Mouse (Mus musculus): ENCODE measurements around the gene Col8a1. TPM values are rescaled to one million over a fixed set of nuclear protein-coding genes. Genes with fewer than 3 reads are reported as not detected.

Col8a1 gene
- polyA plus RNA-seq, 1 experiment from 2014 or later, result 0.41 TPM

GRCm38 (mm10) chr16:57718982-57719381 lies 35.6 kb downstream of the Col8a1 start:
- Histone ChIP-seq H3K27ac (ENCODE audit: low read depth, low read length) (no peak overlapping the region), H3K9ac (ENCODE audit: low read depth, low read length) (no peak overlapping the region), H3K9me3 (ENCODE audit: control insufficient read depth, low read length) (no peaks in the 10 kb centered on the region), H3K4me3 (ENCODE audit: low read depth, low read length) (no peak overlapping the region), H3K4me2 (no peak overlapping the region), H3K36me3 (ENCODE audit: control insufficient read depth, insufficient read depth, low read length) (no peaks in the 10 kb centered on the region), H3K27me3 (replicated peaks; ENCODE audit: control insufficient read depth, insufficient read depth, low read length) (no peaks in the 10 kb centered on the region), H3K4me1 (replicated peaks; ENCODE audit: control insufficient read depth, insufficient read depth, low read length) (no peaks in the 10 kb centered on the region)
- no peak for DNase-seq (ENCODE audit: low spot score)
- no peak for ATAC-seq (replicated peaks; ENCODE audit: low FRiP score)
- WGBS, result 68% methylated on average over 2 of the region's 2 CpGs

- 84% methylated on average over 5 of the region's 5 CpGs for WGBS
- H3K9ac ChIP-seq (ENCODE audit: low read depth, low read length), result no peak overlapping the region
- no peak for ATAC-seq (replicated peaks; ENCODE audit: low FRiP score)
- no peak overlapping the region for H3K4me3 ChIP-seq (ENCODE audit: low read depth, low read length)
- H3K27me3 ChIP-seq (replicated peaks; ENCODE audit: control insufficient read depth, insufficient read depth, low read length), result no peaks in the 10 kb centered on the region
- H3K4me2 ChIP-seq, result no peak overlapping the region
- no peak for DNase-seq (ENCODE audit: low spot score)
- H3K4me1 ChIP-seq (replicated peaks; ENCODE audit: control insufficient read depth, insufficient read depth, low read length), result no peaks in the 10 kb centered on the region
- H3K36me3 ChIP-seq (ENCODE audit: control insufficient read depth, insufficient read depth, low read length), result no peaks in the 10 kb centered on the region
- H3K27ac ChIP-seq (ENCODE audit: low read depth, low read length), result no peak overlapping the region
- no peaks in the 10 kb centered on the region for H3K9me3 ChIP-seq (ENCODE audit: control insufficient read depth, low read length)
These were observed 55.8 kb downstream of the Col8a1 start for GRCm38 (mm10) chr16:57698733-57699132.

- DNase-seq (ENCODE audit: low spot score), result no peak
These were observed 59.8 kb downstream of the Col8a1 start for GRCm38 (mm10) chr16:57694694-57695093.

GRCm38 (mm10) chr16:57693906-57694522 lies 60.5 kb downstream of the Col8a1 start:
- 80% methylated on average over 2 of the region's 2 CpGs for WGBS
- ATAC-seq (replicated peaks; ENCODE audit: low FRiP score), result no peak

More at GRCm38 (mm10) chr16:57694694-57695093, 59.8 kb downstream of the Col8a1 start:
- no peak overlapping the region for H3K4me2 ChIP-seq
- no peaks in the 10 kb centered on the region for H3K36me3 ChIP-seq (ENCODE audit: control insufficient read depth, insufficient read depth, low read length)
- no peak overlapping the region for H3K27ac ChIP-seq (ENCODE audit: low read depth, low read length)
- no peak overlapping the region for H3K4me3 ChIP-seq (ENCODE audit: low read depth, low read length)
- H3K4me1 ChIP-seq (replicated peaks; ENCODE audit: control insufficient read depth, insufficient read depth, low read length), result no peaks in the 10 kb centered on the region
- ATAC-seq (replicated peaks; ENCODE audit: low FRiP score), result no peak
- no peak overlapping the region for H3K9ac ChIP-seq (ENCODE audit: low read depth, low read length)
- 59% methylated on average over 1 of the region's 1 CpGs for WGBS
- no peaks in the 10 kb centered on the region for H3K9me3 ChIP-seq (ENCODE audit: control insufficient read depth, low read length)
- no peaks in the 10 kb centered on the region for H3K27me3 ChIP-seq (replicated peaks; ENCODE audit: control insufficient read depth, insufficient read depth, low read length)

GRCm38 (mm10) chr16:57685790-57686399 lies 68.6 kb downstream of the Col8a1 start:
- ATAC-seq (replicated peaks; ENCODE audit: low FRiP score), result no peak
- Histone ChIP-seq H3K4me2 (no peak overlapping the region), H3K27me3 (replicated peaks; ENCODE audit: control insufficient read depth, insufficient read depth, low read length) (no peaks in the 10 kb centered on the region), H3K9me3 (ENCODE audit: control insufficient read depth, low read length) (no peaks in the 10 kb centered on the region), H3K36me3 (ENCODE audit: control insufficient read depth, insufficient read depth, low read length) (no peaks in the 10 kb centered on the region), H3K27ac (ENCODE audit: low read depth, low read length) (no peak overlapping the region), H3K4me3 (ENCODE audit: low read depth, low read length) (no peak overlapping the region), H3K4me1 (replicated peaks; ENCODE audit: control insufficient read depth, insufficient read depth, low read length) (no peaks in the 10 kb centered on the region), H3K9ac (ENCODE audit: low read depth, low read length) (no peak overlapping the region)
- no peak for DNase-seq (ENCODE audit: low spot score)
- 64% methylated on average over 5 of the region's 5 CpGs for WGBS

More at GRCm38 (mm10) chr16:57693906-57694522, 60.5 kb downstream of the Col8a1 start:
- no peaks in the 10 kb centered on the region for H3K4me1 ChIP-seq (replicated peaks; ENCODE audit: control insufficient read depth, insufficient read depth, low read length)
- H3K36me3 ChIP-seq (ENCODE audit: control insufficient read depth, insufficient read depth, low read length), result no peaks in the 10 kb centered on the region
- H3K27me3 ChIP-seq (replicated peaks; ENCODE audit: control insufficient read depth, insufficient read depth, low read length), result no peaks in the 10 kb centered on the region
- no peak overlapping the region for H3K27ac ChIP-seq (ENCODE audit: low read depth, low read length)
- H3K9ac ChIP-seq (ENCODE audit: low read depth, low read length), result no peak overlapping the region
- no peak overlapping the region for H3K4me2 ChIP-seq
- DNase-seq (ENCODE audit: low spot score), result no peak
- no peaks in the 10 kb centered on the region for H3K9me3 ChIP-seq (ENCODE audit: control insufficient read depth, low read length)
- no peak overlapping the region for H3K4me3 ChIP-seq (ENCODE audit: low read depth, low read length)

- no peak overlapping the region for H3K4me2 ChIP-seq
- H3K36me3 ChIP-seq (ENCODE audit: control insufficient read depth, insufficient read depth, low read length), result no peaks in the 10 kb centered on the region
- no peak overlapping the region for H3K27ac ChIP-seq (ENCODE audit: low read depth, low read length)
- no peaks in the 10 kb centered on the region for H3K4me1 ChIP-seq (replicated peaks; ENCODE audit: control insufficient read depth, insufficient read depth, low read length)
- H3K27me3 ChIP-seq (replicated peaks; ENCODE audit: control insufficient read depth, insufficient read depth, low read length), result no peaks in the 10 kb centered on the region
- DNase-seq (ENCODE audit: low spot score) (no peak), ATAC-seq (replicated peaks; ENCODE audit: low FRiP score) (no peak)
- H3K9ac ChIP-seq (ENCODE audit: low read depth, low read length), result no peak overlapping the region
- no peak overlapping the region for H3K4me3 ChIP-seq (ENCODE audit: low read depth, low read length)
- 56% methylated on average over 2 of the region's 2 CpGs for WGBS
- H3K9me3 ChIP-seq (ENCODE audit: control insufficient read depth, low read length), result no peaks in the 10 kb centered on the region
These were observed 82.3 kb downstream of the Col8a1 start for GRCm38 (mm10) chr16:57672251-57672650.

GRCm38 (mm10) chr16:57671637-57672036 lies 82.9 kb downstream of the Col8a1 start:
- no peaks in the 10 kb centered on the region for H3K9me3 ChIP-seq (ENCODE audit: control insufficient read depth, low read length)
- no peak overlapping the region for H3K27ac ChIP-seq (ENCODE audit: low read depth, low read length)
- no peak overlapping the region for H3K4me2 ChIP-seq
- ATAC-seq (replicated peaks; ENCODE audit: low FRiP score) (no peak), DNase-seq (ENCODE audit: low spot score) (no peak)
- H3K4me1 ChIP-seq (replicated peaks; ENCODE audit: control insufficient read depth, insufficient read depth, low read length), result no peaks in the 10 kb centered on the region
- H3K36me3 ChIP-seq (ENCODE audit: control insufficient read depth, insufficient read depth, low read length), result no peaks in the 10 kb centered on the region
- H3K27me3 ChIP-seq (replicated peaks; ENCODE audit: control insufficient read depth, insufficient read depth, low read length), result no peaks in the 10 kb centered on the region
- no peak overlapping the region for H3K9ac ChIP-seq (ENCODE audit: low read depth, low read length)
- no peak overlapping the region for H3K4me3 ChIP-seq (ENCODE audit: low read depth, low read length)
- WGBS, result 77% methylated on average over 2 of the region's 2 CpGs

- DNase-seq (ENCODE audit: low spot score), result no peak
- WGBS, result 17% methylated on average over 3 of the region's 3 CpGs
These were observed 85.2 kb downstream of the Col8a1 start for GRCm38 (mm10) chr16:57669348-57669747.

GRCm38 (mm10) chr16:57662661-57663060 lies 91.9 kb downstream of the Col8a1 start:
- ATAC-seq (replicated peaks; ENCODE audit: low FRiP score), result no peak
- H3K36me3 ChIP-seq (ENCODE audit: control insufficient read depth, insufficient read depth, low read length), result no peaks in the 10 kb centered on the region
- no peak overlapping the region for H3K9ac ChIP-seq (ENCODE audit: low read depth, low read length)
- H3K4me1 ChIP-seq (replicated peaks; ENCODE audit: control insufficient read depth, insufficient read depth, low read length), result no peaks in the 10 kb centered on the region
- DNase-seq (ENCODE audit: low spot score), result no peak
- no peaks in the 10 kb centered on the region for H3K27me3 ChIP-seq (replicated peaks; ENCODE audit: control insufficient read depth, insufficient read depth, low read length)
- H3K27ac ChIP-seq (ENCODE audit: low read depth, low read length), result no peak overlapping the region
- H3K9me3 ChIP-seq (ENCODE audit: control insufficient read depth, low read length), result no peaks in the 10 kb centered on the region
- H3K4me2 ChIP-seq, result no peak overlapping the region
- H3K4me3 ChIP-seq (ENCODE audit: low read depth, low read length), result no peak overlapping the region
- 38% methylated on average over 3 of the region's 3 CpGs for WGBS

More at GRCm38 (mm10) chr16:57669348-57669747, 85.2 kb downstream of the Col8a1 start:
- Histone ChIP-seq H3K9ac (ENCODE audit: low read depth, low read length) (no peak overlapping the region), H3K4me3 (ENCODE audit: low read depth, low read length) (no peak overlapping the region), H3K9me3 (ENCODE audit: control insufficient read depth, low read length) (no peaks in the 10 kb centered on the region), H3K4me1 (replicated peaks; ENCODE audit: control insufficient read depth, insufficient read depth, low read length) (no peaks in the 10 kb centered on the region), H3K36me3 (ENCODE audit: control insufficient read depth, insufficient read depth, low read length) (no peaks in the 10 kb centered on the region), H3K27ac (ENCODE audit: low read depth, low read length) (no peak overlapping the region), H3K27me3 (replicated peaks; ENCODE audit: control insufficient read depth, insufficient read depth, low read length) (no peaks in the 10 kb centered on the region), H3K4me2 (no peak overlapping the region)
- ATAC-seq (replicated peaks; ENCODE audit: low FRiP score), result no peak
